Mouse (Mus musculus) A20 (cell line): ENCODE measurements around the gene Xpc.

Experiments
- DNase-seq: peaks from one replicate; pipeline ENCODE4 v3.0.0-alpha.2; 2011; ENCODE audit warnings: low read depth, low spot score

The Xpc gene

GRCm38 (mm10) chr6:91515545-91516449 lies at the start of gene Xpc, which contains the start of gene Lsm3:
Gene Xpc, minus strand, starts transcription at chr6:91515888.
Gene Lsm3, plus strand, starts transcription at chr6:91515928.
- DNase-seq = peak; percentile 98

GRCm38 (mm10) chr6:91563031-91563430 lies 47.3 kb upstream of the Xpc start:
- DNase-seq = no peak

- no peak for DNase-seq
Observed at GRCm38 (mm10) chr6:91560186-91560585, 44.5 kb upstream of the Xpc start.

DNA sequence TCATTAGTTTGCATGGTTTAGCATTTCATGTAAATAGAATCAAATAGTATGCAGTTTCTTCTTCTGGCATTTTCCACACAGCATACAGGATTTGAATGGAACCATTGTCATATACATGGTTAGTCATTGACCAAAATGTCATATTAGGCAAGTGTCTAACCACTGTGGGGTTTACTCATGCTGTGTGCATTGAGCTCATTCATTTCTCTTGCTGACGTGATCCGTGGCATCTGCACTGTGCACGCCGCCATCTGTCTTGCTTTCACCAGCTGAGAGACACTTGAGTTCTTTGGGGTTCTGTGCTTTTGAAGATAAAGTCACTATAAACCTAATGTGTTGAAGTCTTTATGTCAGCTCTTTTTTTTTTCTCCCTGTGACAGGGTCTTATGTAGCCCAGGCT lies 43.7 kb upstream of the Xpc start:
- DNase-seq = no peak

DNA sequence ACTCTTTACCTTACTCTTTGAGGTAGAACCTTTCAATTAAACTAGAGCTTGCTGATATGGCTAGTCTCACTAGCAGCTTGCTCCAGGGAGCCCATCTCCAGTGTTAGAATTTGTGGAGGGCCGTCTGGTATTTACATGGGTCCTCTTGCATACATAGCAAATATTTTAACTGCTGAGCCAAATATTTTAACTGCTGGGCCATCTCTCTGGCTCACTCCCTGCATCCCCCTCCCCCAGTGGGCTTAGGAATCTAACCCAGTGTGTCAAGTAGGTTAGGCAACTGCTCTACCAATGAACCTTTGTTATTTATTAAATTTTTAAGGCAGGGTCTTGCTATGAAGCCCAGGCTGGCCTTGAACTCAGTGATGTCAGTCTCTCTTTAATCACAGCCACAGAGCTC lies 42.9 kb upstream of the Xpc start:
- no peak for DNase-seq

DNA sequence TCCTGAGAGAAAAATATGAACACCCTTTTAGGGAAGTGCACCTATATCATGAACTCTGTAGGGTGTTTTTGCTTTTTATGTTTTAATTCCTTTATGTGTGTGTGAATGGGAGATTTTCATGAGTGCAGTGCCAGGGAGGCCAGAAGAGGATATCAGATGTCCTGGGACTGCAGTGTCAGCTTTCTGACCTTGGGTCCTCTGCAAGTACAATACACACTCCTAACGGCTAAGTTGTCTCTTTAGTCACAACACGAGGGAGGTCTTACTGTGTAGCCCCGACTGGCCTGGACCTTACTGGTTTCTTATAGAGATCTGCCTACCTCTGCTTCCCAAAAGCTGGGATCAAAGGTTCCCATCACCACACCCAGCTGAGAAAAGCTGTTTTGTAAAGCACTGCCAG lies 37.0 kb upstream of the Xpc start:
- DNase-seq = no peak

- DNase-seq = no peak
Observed at GRCm38 (mm10) chr6:91551671-91552070, 36.0 kb upstream of the Xpc start.

- no peak for DNase-seq
Observed at GRCm38 (mm10) chr6:91549621-91550020, 33.9 kb upstream of the Xpc start.

DNA sequence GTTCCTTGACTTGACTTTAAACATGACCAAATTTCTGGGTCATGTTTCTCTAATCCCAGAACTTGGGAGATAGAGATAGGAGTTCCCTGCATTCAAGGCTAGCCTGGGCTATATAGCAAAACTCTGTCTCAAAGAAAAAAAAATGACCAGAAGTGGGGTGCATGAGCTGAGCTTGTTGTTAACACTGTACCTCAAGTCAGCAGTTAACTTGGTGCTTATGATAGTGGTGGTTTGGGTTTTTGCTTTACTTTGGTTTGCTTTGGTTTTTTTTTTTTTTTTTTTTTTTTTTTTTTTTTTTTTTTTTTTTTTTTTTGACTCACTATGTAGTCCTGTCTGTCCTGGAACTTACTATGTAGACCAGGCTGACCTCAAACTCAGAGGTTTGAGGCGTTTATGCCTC lies 31.6 kb upstream of the Xpc start:
- no peak for DNase-seq

GRCm38 (mm10) chr6:91546241-91546884 lies 30.7 kb upstream of the Xpc start:
- no peak for DNase-seq

DNA sequence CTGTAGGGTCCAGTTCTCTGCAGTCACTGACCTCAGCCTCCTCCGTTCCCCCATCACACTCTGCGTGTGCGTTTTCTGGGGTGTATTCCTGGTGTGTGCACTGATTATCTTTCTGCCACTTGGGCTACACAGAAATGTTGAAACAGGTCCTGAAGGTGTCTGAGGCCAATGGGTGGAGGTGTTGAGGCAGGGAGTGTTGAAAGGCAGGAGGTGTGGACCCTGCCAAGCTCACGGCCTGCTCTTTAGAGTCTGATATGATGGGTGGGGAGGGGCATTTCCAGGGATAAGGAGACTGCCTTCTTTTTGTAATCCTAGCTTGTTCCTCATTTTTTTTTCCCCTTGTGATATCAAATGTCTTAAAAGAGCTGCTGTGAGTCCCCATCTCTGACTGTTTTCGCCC lies 27.4 kb upstream of the Xpc start:
- DNase-seq = no peak

DNA sequence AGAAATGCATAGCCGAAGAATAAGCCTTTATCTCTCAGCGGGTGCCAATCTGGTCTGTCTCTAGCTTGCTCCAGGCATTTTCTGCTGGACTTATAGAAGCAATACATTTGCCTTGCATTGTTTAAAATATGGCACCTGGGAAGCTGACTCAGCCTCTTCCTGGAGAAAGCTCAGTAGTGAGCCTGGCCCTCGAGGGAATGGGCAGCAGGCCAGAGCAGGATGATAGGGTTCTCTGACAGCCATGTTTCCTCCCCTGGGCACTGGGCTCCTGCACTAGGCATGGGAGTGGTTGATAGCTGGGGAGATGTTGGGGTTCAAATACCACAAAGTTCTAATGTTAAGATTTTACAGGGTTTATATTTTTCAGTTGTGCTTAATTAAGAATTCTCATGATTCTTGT lies 25.6 kb upstream of the Xpc start:
- no peak for DNase-seq

GRCm38 (mm10) chr6:91536047-91536765 lies 20.5 kb upstream of the Xpc start:
- DNase-seq = no peak

DNA sequence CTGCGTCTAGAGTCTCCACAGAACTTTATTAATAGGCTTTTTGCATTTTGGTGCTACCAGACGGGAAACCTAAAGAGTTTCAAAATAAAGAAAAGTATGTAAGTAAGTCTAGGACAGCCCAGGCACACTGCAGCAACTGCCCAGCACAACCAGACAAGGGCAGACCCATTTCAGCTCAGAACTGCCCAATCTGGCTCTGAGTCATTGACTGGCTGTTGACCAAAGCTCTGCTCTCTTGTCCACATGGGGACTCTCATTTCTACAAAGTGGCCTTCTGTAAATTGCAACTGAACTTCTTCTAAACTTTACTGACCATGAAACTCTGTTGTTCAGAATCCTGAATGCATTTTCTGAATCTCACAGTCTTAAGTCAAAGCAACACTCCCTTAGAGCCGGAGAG lies 19.5 kb upstream of the Xpc start:
- DNase-seq = no peak

DNA sequence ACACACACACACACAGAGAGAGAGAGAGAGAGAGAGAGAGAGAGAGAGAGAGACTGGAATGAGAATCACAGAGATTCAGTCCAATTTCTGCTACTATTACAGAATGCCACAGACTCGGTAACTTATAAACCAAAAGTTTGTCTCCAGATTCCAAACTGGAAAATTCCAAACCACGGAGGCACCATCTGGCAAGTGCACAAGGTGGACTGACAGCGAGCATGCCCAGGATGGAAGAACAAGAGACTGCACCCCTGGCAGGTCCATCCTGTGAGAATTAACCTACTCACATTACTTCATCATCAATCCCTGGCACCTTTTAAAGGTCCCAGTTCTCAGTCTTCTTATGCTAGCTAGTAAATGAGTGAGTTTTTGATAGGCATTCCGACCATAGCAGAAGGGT lies 18.6 kb upstream of the Xpc start:
- DNase-seq = no peak

DNA sequence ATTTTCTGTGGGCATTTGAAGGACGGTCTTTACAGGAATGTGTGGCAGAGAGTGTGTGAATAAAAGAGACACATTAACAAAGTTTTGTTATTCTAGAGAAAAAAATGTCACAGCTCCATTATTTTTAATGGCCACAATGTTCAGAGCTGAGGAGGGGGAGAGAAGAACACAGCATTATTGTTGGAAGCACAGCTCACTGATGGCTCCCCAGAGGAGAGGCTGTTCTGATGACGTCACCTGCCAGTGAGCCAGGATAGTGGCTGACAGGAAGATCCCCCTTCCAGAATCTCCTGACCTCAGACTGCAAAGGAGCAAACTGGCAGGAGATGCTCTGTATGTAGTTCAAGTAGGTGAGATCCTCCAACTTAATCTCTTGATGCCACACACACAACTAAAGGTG lies 18.1 kb upstream of the Xpc start:
- DNase-seq = no peak

DNA sequence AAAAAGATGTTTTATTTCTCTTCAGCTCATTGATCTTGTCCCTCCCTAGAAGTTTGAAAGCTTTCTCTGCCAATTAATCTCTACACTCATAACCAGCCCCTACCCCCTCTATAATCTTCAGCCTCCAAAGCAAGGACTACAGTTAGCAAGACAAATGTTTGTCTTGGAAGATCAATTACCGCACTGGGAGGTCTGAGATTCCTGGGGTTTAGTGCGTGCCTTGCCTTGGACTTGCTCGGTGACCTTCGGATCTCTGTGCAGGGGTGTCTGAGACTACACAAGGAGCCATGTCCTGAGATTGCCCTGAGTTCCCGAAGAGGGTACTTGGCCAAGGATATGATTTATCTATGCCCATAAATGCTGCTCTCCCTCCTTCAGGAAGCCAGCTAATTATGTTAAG lies 17.7 kb upstream of the Xpc start:
- no peak for DNase-seq

DNA sequence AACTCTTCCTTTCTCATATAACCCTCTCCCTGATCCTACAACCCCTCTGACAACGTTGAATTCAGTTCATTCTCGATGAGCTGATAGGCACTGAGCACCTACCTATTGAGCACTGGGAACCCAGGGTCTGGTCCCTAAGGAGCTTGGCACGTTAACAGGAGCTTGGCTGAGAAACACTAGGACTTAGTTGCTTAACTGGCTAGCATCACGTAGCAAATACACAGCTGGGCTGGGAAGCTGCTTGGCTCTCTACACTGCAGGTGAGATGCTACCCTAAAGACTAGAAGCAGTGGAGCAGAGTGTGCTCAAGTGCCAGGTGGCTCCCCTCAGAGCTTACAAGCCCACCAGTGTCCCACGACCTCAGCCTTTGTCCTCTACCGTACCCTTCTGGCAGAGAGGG lies 17.0 kb upstream of the Xpc start:
- DNase-seq = no peak

DNA sequence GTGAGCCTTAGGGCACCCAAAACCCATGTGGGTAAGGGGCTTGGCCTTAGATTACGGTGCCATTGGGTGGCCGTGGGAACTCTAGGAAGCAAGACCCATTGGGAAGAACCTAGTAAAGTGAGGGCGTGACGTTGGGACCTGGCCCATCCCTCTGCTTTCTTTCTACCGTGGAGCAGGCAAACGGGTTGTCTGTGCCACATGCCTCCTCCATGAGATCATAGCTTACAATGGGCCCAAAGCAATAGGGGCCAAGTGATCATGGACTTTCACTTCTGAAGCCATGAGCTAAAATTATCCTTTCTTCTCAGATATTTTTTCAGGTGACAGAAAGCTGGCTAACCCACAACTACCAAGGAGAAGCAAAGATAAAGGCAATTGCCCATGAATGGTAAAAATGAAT lies 15.6 kb upstream of the Xpc start:
- DNase-seq = no peak

- DNase-seq = no peak
Observed at GRCm38 (mm10) chr6:91530673-91531072, 15.0 kb upstream of the Xpc start.

DNA sequence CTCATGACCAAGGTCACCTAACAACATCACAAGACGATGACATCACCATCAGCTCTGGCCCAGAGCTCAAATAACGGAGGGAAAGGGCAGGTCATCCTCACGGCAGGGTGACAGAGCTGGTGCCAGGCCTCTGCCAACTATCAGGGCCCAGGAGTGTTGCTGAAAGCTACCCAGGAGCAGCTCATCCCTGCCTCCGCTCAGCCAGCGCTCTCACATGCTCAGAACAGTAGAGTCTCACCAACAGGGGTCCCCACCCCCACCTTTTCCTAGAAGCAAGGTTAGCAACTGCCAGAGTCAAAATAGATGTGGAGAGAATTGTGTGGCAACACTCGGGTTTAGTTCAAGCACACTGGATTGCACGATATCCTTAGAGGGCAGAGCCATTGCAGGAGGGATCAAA lies 12.6 kb upstream of the Xpc start:
- DNase-seq = no peak

DNA sequence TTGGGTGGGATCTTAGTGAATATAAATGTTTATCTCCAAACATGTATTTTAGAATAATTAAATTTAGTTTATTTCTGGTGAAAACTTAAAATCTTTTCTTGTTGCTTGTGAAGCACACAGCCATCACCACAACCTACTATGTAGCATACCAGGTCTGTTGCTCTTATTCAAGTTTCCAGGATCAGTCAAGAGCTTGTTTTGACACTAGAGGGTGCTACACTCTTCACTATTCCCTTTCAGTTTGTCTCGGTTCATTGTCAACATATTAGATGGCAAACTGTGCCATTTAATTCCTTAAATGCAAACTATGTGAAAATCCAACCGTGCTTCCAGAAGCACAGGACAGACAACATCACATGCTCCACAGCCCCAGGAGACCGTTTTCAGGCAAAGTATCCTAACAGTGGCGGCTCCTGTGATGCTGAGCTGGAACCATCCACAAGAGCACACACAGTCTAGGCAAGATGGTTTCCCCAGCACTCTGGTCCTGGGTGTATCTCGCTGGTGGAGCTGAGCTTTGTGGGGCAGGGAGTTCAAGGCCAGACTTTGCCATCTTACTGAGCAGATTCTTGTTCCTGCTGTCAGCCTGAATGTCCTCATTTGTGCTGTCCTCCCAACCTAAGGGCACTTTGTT lies 11.7 kb upstream of the Xpc start:
- peak; percentile 48 for DNase-seq
